Mouse (Mus musculus): ENCODE measurements around the gene Folr1. TPM values are rescaled to one million over a fixed set of nuclear protein-coding genes. Genes with fewer than 3 reads are reported as not detected.

Gene Folr1
- polyA plus RNA-seq, 1 experiment: not detected

- Histone ChIP-seq H3K4me3 (replicated peaks) (peak overlapping the region; percentile 29), H3K36me3 (replicated peaks; ENCODE audit: low read length) (no peaks in the 10 kb centered on the region), H3K9me3 (no peaks in the 10 kb centered on the region), H3K4me1 (peaks cover 20% of the 10 kb centered on the region), H3K27me3 (replicated peaks) (peaks cover 4% of the 10 kb centered on the region)
- TF ChIP-seq GATA1 (IDR thresholded peaks at IDR 0.05; ENCODE audit: borderline replicate concordance, low read length): no peak
- TF ChIP-seq FLI1 (IDR thresholded peaks at IDR 0.05; ENCODE audit: low read length): no peak
Observed at GRCm38 (mm10) chr7:101871296-101871695, 708 bp upstream of the Folr1 start.

DNA sequence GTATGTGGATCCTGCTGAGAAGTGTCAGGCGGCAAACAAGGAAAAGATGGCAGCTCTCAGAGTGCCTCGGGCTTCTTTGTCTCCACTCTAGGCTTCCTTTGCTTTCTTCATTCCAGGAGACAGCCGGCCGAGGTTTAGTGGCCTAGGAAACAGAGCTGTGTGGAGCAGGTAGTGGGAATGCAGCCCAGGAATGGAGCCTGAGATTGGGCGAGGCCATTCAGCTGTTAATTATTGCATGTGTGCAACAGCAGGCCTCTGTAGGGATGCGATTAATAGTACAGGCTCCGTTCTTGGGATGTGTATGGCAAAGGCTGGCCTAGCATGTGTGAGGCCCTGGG lies 1.5 kb downstream of the Folr1 start:
- Histone ChIP-seq H3K4me3 (replicated peaks) (no peak overlapping the region), H3K4me1 (peaks cover 12% of the 10 kb centered on the region), H3K36me3 (replicated peaks; ENCODE audit: low read length) (no peaks in the 10 kb centered on the region), H3K9me3 (peaks cover 4% of the 10 kb centered on the region), H3K27me3 (replicated peaks) (peaks cover 4% of the 10 kb centered on the region)
- no peak for TF ChIP-seq GATA1 (IDR thresholded peaks at IDR 0.05; ENCODE audit: borderline replicate concordance, low read length)
- TF ChIP-seq FLI1 (IDR thresholded peaks at IDR 0.05; ENCODE audit: low read length): no peak

GRCm38 (mm10) chr7:101868241-101869162 lies 2.1 kb downstream of the Folr1 start:
- Histone ChIP-seq H3K4me3 (replicated peaks) (no peak overlapping the region), H3K9me3 (peaks cover 4% of the 10 kb centered on the region), H3K4me1 (peaks cover 17% of the 10 kb centered on the region), H3K36me3 (replicated peaks; ENCODE audit: low read length) (no peaks in the 10 kb centered on the region), H3K27me3 (replicated peaks) (peaks cover 6% of the 10 kb centered on the region)
- no peak for TF ChIP-seq FLI1 (IDR thresholded peaks at IDR 0.05; ENCODE audit: low read length)
- no peak for TF ChIP-seq GATA1 (IDR thresholded peaks at IDR 0.05; ENCODE audit: borderline replicate concordance, low read length)

DNA sequence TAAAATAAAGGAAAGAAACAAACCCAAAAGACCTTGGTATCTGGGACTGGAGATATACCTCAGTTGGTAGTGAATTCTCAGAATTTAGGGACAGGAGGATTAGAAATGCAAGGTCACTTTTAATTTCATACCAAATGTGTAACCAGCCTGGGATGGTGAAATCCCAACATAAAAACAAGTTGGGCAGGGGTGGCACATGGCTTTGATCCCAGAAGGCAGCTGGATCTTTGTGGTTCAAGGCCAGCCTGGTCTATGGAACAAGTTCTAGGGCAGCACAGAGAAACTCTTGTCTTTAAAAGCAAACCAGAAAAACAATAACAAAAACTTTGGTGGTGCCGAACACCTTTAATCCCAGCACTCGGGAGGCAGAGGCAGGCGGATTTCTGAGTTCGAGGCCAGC lies 3.1 kb downstream of the Folr1 start:
- Histone ChIP-seq H3K27me3 (replicated peaks) (peaks cover 6% of the 10 kb centered on the region), H3K9me3 (peaks cover 4% of the 10 kb centered on the region), H3K36me3 (replicated peaks; ENCODE audit: low read length) (no peaks in the 10 kb centered on the region), H3K4me3 (replicated peaks) (no peak overlapping the region), H3K4me1 (peaks cover 17% of the 10 kb centered on the region)
- TF ChIP-seq GATA1 (IDR thresholded peaks at IDR 0.05; ENCODE audit: borderline replicate concordance, low read length) (no peak), FLI1 (IDR thresholded peaks at IDR 0.05; ENCODE audit: low read length) (no peak)

GRCm38 (mm10) chr7:101866491-101867265 lies 3.9 kb downstream of the Folr1 start:
- Histone ChIP-seq H3K4me1 (peaks cover 19% of the 10 kb centered on the region), H3K36me3 (replicated peaks; ENCODE audit: low read length) (no peaks in the 10 kb centered on the region)

DNA sequence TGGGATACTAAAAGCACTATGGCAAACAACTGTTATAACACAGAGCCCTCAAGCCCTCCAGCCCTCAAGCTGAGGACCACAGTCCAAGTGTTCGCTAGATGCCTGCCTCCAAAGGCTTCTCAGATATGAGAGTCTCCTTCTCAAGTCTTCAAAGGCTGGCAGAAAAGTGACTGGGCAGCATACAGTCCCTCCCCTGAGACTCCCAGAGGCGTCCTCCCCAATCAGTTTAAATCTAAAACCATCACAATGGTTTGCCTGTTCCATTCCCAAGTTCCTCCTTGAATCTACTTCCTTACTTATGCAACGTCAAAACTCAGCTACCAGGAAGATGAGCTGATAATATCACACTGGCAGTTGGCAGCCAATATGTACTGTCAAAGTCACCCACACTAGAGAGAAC lies 7.2 kb downstream of the Folr1 start, which contains the start of gene Anapc15:
TSS of gene Anapc15 (plus strand) at position 301 of the 400 bp plus-strand sequence.
- peaks cover 14% of the 10 kb centered on the region for H3K4me1 ChIP-seq
- peaks cover 12% of the 10 kb centered on the region for H3K27me3 ChIP-seq (replicated peaks)
- TF ChIP-seq FLI1 (IDR thresholded peaks at IDR 0.05; ENCODE audit: low read length) (no peak), GATA1 (IDR thresholded peaks at IDR 0.05; ENCODE audit: borderline replicate concordance, low read length) (no peak)
- peaks cover 4% of the 10 kb centered on the region for H3K9me3 ChIP-seq
- H3K36me3 ChIP-seq (replicated peaks; ENCODE audit: low read length): no peaks in the 10 kb centered on the region
- H3K4me3 ChIP-seq (replicated peaks): no peak within 1 kb of the TSS

More at GRCm38 (mm10) chr7:101866491-101867265, 3.9 kb downstream of the Folr1 start:
- TF ChIP-seq FLI1 (IDR thresholded peaks at IDR 0.05; ENCODE audit: low read length): no peak
- TF ChIP-seq GATA1 (IDR thresholded peaks at IDR 0.05; ENCODE audit: borderline replicate concordance, low read length): no peak
- Histone ChIP-seq H3K4me3 (replicated peaks) (no peak overlapping the region), H3K27me3 (replicated peaks) (peaks cover 6% of the 10 kb centered on the region), H3K9me3 (peaks cover 4% of the 10 kb centered on the region)

DNA sequence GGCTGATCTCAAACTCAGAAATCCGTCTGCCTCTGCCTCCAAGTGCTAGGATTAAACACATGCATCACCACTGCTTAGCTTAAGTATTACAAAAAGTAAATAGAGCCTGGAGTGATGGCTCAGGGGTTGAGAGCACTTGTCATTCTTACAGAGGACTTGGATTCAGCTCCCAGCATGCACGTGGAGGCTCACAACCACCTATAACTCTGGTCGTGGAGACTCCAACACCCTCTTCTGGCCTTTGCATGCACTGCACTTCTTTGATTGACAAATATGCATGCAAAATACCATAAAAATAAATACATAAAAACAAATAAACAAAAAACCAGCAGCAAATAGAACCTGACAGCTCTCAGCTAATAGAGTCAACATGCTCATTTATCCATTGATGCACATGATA lies 8.3 kb downstream of the Folr1 start:
- Histone ChIP-seq H3K36me3 (replicated peaks; ENCODE audit: low read length) (no peaks in the 10 kb centered on the region), H3K4me3 (replicated peaks) (no peak overlapping the region), H3K9me3 (peaks cover 4% of the 10 kb centered on the region), H3K4me1 (peaks cover 16% of the 10 kb centered on the region), H3K27me3 (replicated peaks) (peaks cover 14% of the 10 kb centered on the region)
- TF ChIP-seq GATA1 (IDR thresholded peaks at IDR 0.05; ENCODE audit: borderline replicate concordance, low read length) (no peak), FLI1 (IDR thresholded peaks at IDR 0.05; ENCODE audit: low read length) (no peak)

DNA sequence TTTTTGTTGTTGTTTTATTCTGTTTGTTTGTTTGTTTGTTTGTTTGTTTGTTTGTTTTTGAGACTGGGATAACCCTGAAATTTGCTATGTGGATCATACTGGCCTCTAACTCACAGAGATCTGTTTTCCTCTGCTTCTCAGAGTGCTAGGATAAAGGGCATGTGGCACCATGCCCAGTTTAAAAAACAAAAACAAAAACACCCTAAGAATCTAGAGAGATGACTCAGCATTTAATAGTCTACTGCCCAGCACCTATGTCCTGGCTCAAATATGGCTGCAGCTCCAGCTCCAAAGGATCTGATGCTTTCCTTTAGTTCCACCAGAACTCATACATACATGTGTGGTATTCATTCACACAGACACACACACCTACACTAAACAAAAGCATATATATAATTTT lies 9.6 kb downstream of the Folr1 start:
- Histone ChIP-seq H3K4me1 (peaks cover 12% of the 10 kb centered on the region; the same call in 1 of the 2 replicates), H3K27me3 (replicated peaks) (peaks cover 25% of the 10 kb centered on the region), H3K4me3 (replicated peaks) (no peak overlapping the region), H3K9me3 (peaks cover 4% of the 10 kb centered on the region), H3K36me3 (replicated peaks; ENCODE audit: low read length) (no peaks in the 10 kb centered on the region)
- TF ChIP-seq GATA1 (IDR thresholded peaks at IDR 0.05; ENCODE audit: borderline replicate concordance, low read length): no peak
- no peak for TF ChIP-seq FLI1 (IDR thresholded peaks at IDR 0.05; ENCODE audit: low read length)

GRCm38 (mm10) chr7:101858362-101858761 lies 12.2 kb downstream of the Folr1 start:
- TF ChIP-seq FLI1 (IDR thresholded peaks at IDR 0.05; ENCODE audit: low read length) (no peak), GATA1 (IDR thresholded peaks at IDR 0.05; ENCODE audit: borderline replicate concordance, low read length) (no peak)
- Histone ChIP-seq H3K9me3 (no peaks in the 10 kb centered on the region), H3K27me3 (replicated peaks) (peaks cover 25% of the 10 kb centered on the region), H3K36me3 (replicated peaks; ENCODE audit: low read length) (no peaks in the 10 kb centered on the region), H3K4me3 (replicated peaks) (no peak overlapping the region), H3K4me1 (peaks cover 7% of the 10 kb centered on the region; the same call in 1 of the 2 replicates)
